Mouse (Mus musculus) small intestine, adult 2 months (tissue): ENCODE measurements around the gene Atp5b.

Experiments
- CTCF ChIP-seq: fragments of 200-500 bp; IDR thresholded peaks from 2 replicates; pipeline ENCODE4 v1.5.1; 2012; ENCODE audit warnings: low read depth, mild to moderate bottlenecking, control low read depth, inconsistent platforms, low read length, moderate library complexity, mixed read lengths; ENCODE audit not compliant: insufficient replicate concordance, insufficient read length; ENCODE audit errors: extremely low read depth
- POLR2A ChIP-seq: fragments of 200-500 bp; IDR thresholded peaks from 2 replicates; pipeline ENCODE4 v1.6.1; 2012; ENCODE audit warnings: low read depth, mild to moderate bottlenecking, control low read depth, inconsistent platforms, low read length, moderate library complexity

DNA sequence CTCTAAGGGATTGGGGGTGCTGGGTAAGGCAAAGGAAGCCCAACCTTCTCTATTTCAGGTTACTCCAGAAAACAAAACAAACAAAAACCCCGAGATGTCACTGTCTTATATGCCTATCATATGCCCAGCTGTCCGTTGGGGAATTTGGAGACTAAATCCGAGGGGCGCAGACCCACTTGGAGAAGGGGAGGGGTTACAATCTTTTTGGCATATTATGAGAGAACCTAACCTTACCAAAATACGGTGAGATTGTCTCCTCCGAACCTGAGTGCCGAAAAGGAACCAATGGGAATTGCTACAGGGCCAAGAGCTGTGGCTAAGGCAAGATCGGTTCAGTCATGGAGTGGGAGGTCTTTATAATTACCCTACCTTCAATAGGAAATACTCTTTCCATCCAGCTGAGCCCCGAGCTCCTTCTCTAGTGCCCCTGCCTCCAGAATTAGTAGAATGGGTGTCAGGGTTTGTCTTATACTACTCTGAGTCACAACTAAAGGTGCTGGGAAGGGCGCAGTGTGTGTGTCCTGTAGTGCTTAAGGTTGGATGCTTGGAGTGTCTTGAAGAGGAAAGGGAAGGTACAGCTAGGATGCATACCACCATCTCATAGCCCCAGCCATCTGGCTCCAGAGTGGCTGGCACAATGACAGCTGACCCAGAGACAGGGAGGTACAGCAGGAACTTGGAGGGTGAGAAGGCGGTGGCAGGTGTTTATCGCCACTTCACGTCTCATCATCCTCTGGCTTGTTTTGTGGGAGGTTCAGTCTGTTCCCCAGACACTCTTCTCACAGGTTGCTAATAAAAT is 10.6 kb downstream of the Atp5b start:
- TF ChIP-seq CTCF = no peak
- TF ChIP-seq POLR2A = no peak
